Mouse (Mus musculus) adrenal gland, postnatal 4 days (tissue): ENCODE results near the gene Cstf2t. TPM values are rescaled to one million over a fixed set of nuclear protein-coding genes. Genes with fewer than 3 reads are reported as not detected.

Experiments
- DNase-seq, 2 experiments: peaks; one replicate each; pipeline ENCODE4 v3.0.0; 2021 to 2022; ENCODE audit warnings: low spot score in 2 of 2, mixed read lengths in 2 of 2
- total RNA-seq, 2 experiments: library from RNA; stranded (reverse); gene quantifications; 2 replicates each; pipeline ENCODE4 v1.2.3; 2021

The Cstf2t gene
- total RNA-seq, 2 experiments from 2014 or later = 34.7 to 40.2 TPM

DNA sequence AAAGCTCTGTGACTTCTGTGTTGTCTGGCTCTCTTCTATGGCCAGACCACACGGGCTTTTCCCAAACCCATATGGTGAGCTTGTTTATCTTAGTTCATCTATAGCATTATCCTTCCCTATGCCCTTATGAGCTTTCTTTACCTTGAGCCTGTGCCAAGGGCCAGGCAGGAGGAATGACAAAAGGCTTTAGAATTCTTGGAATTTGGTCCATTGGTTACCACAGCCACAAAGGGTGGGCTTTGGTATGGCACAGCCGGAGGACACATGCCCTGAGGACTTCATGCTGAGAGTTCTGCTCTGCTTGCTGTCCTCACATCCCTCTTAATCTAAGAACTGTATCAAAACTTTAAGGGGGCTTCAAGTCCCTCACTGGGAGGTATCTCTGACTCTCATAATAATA, 53.7 kb downstream of the Cstf2t start:
- DNase-seq = no peak
